Mouse (Mus musculus) midbrain, embryonic 14.5 days (tissue): ENCODE results near the gene Ptgir. TPM values are rescaled to one million over a fixed set of nuclear protein-coding genes. Genes with fewer than 3 reads are reported as not detected.

ENCODE experiments used
- ATAC-seq: fragments of 200-750 bp; cut with Nextera tagmentation; 2 replicates; pipeline ENCODE4 v1.8.0; 2017; ENCODE audit warnings: moderate number of reproducible peaks, moderate library complexity; ENCODE audit not compliant: low FRiP score, low TSS enrichment
- DNase-seq: peaks from one replicate; pipeline ENCODE4 v3.0.0-alpha.2; 2015
- H3K27ac ChIP-seq: fragments of 300-500 bp; sonication (generic); replicated peaks from 2 replicates; pipeline ENCODE4 v1.5.1; 2014; ENCODE audit warnings: mild to moderate bottlenecking, low read depth, low read length, moderate library complexity
- H3K27me3 ChIP-seq: fragments of 300-500 bp; sonication (generic); 2 replicates; pipeline ENCODE4 v1.6.1; 2014; ENCODE audit warnings: low read length, control low read depth, mixed read lengths; ENCODE audit not compliant: control insufficient read depth, insufficient read depth
- H3K36me3 ChIP-seq: fragments of 300-500 bp; sonication (generic); 2 replicates; pipeline ENCODE4 v1.6.1; 2014; ENCODE audit warnings: low read length, control low read depth; ENCODE audit not compliant: control insufficient read depth, insufficient read depth
- H3K4me1 ChIP-seq: fragments of 300-500 bp; sonication (generic); 2 replicates; pipeline ENCODE4 v1.6.1; 2014; ENCODE audit warnings: mild to moderate bottlenecking, antibody characterized with exemption, low read length, control low read depth; ENCODE audit not compliant: control insufficient read depth, insufficient read depth
- H3K4me2 ChIP-seq: fragments of 300-500 bp; sonication (generic); 2 replicates; pipeline ENCODE4 v1.6.1; 2014; ENCODE audit warnings: mild to moderate bottlenecking, low read length, moderate library complexity
- H3K4me3 ChIP-seq: fragments of 300-500 bp; sonication (generic); replicated peaks from 2 replicates; pipeline ENCODE4 v1.5.1; 2014; ENCODE audit warnings: low read depth, low read length
- H3K9ac ChIP-seq: fragments of 300-500 bp; sonication (generic); replicated peaks from 2 replicates; pipeline ENCODE4 v1.6.1; 2014; ENCODE audit warnings: mild to moderate bottlenecking, low read length, moderate library complexity
- H3K9me3 ChIP-seq: fragments of 300-500 bp; sonication (generic); 2 replicates; pipeline ENCODE4 v1.6.1; 2016; ENCODE audit warnings: low read length, control low read depth, mixed read lengths; ENCODE audit not compliant: control insufficient read depth
- WGBS: fragments of 180-500 bp; shearing (Covaris S2); extraction: QIAGEN DNeasy Blood & Tissue Kit; methylation state at CpG from one replicate; pipeline ENCODE4 v1.1.7; 2014; 5-methylcytosine and 5-hydroxymethylcytosine counted together
- polyA plus RNA-seq: library from polyadenylated mRNA; unstranded; fragments of >200 nt; fragmentation: Nextera tagmentation; extraction: Ambion mirVana; gene quantifications from 2 replicates; pipeline ENCODE4 v1.2.1, GENCODE M21; 2014

Gene Ptgir
- polyA plus RNA-seq, 1 experiment from 2014 or later: 0.16 TPM

DNA sequence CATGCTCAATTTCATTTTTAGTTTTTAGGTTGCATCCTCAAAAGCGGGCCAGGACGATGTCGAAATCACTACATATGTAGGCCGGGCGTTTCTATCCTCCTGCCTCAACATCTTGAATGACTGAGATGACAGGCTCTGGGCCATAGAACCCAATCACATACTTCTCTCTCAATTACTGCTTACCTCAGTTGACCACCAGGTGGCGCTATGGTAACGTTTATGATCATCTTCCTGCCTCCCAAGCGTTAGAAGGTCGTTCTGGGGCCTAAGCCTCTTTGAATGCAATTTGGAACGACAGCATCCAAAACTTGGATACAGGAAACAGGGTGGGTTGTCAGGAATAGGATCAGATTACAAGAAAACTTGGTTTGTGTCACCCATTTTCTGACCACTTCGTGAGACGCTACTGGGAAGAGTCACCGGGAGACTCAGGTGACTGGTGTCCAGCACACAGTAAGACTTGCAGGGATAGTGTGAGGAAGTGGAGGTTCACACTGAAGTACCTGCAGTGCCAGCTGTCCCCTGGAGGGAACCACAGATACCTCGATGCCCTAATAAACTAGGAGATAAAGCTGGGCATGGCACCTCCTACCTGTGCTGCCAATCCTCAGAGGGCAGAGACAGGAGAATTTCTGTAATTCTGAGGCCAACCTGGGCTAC, 25.8 kb downstream of the Ptgir start:
- H3K27me3 ChIP-seq: no peaks in the 10 kb centered on the region
- H3K27ac ChIP-seq: peak overlapping the region; percentile 76
- H3K9ac ChIP-seq: no peak overlapping the region
- no peak overlapping the region for H3K4me3 ChIP-seq
- H3K36me3 ChIP-seq: no peaks in the 10 kb centered on the region
- H3K4me2 ChIP-seq: no peak overlapping the region
- peaks cover 14% of the 10 kb centered on the region for H3K4me1 ChIP-seq
- ATAC-seq (peak; percentile 70), DNase-seq (peak; percentile 96)
- no peaks in the 10 kb centered on the region for H3K9me3 ChIP-seq
- WGBS: 18% methylated on average over 14 of the region's 14 CpGs

DNA sequence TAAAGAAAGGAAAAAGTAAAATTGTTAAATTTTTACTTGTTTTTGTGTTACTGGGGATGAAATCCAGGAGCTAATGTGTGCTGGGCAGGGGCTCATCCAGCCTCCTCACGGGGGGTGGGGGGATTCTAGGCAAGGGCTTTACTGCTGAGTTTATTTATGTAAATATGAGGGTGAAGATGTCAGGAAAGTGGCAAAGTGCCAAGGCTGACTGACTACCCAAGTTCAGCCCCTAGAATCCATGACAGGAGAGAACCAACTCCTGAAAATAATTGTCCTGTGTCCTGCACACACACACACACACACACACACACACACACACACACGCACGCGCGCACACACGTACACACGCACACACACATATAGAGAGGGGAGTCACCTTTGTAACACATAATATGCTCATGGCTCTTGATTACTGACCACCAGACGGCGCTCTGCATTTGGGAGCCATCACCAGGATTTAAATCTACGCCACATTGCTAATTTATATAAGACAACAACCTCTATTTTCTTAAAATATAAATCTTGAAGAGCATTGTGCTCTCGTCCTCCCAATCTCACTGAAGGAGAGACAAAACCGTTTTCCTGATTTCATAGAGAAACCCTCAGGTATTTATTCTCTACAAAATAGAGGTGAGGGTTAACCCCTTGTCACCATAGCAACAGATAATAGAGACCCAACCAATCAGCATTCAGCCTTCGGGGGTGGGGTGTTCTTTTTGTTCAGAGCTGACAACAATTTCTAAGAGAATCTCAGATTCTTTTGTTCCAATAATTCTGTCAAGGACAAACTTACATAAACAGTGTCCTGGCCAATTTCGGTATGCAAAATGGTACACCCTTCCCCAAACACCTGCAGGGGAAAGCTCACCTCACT, 26.7 kb downstream of the Ptgir start:
- H3K4me3 ChIP-seq: no peak overlapping the region
- peak; percentile 70 for ATAC-seq
- H3K36me3 ChIP-seq: no peaks in the 10 kb centered on the region
- peak; percentile 91 for DNase-seq
- H3K9ac ChIP-seq: no peak overlapping the region; the same call in 1 of the 2 replicates
- H3K4me2 ChIP-seq: peak overlapping the region; percentile 15
- 31% methylated on average over 14 of the region's 14 CpGs for WGBS
- H3K27ac ChIP-seq: peak overlapping the region; percentile 76
- no peaks in the 10 kb centered on the region for H3K27me3 ChIP-seq
- H3K9me3 ChIP-seq: no peaks in the 10 kb centered on the region
- peaks cover 16% of the 10 kb centered on the region for H3K4me1 ChIP-seq

DNA sequence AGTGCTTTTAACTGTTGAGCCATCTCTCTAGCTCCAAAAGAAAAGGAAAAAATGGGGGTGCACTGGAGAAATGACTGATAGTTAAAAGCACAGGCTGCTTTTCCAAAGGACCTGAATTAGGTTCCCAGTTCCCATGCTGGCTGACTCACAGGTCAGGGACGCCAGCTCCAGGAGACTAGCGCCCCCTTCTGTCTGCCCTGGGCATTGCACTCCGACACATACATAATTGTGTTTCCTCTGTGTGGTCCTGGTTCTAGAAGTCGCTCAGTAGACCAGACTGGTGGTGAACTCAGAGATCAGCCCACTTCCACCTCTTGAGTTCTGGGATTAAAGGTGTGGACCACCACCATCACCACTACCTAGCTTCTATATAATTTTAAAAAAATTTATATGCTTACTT, 31.0 kb downstream of the Ptgir start:
- Histone ChIP-seq H3K36me3 (no peaks in the 10 kb centered on the region), H3K27ac (no peak overlapping the region), H3K4me2 (no peak overlapping the region), H3K4me1 (peaks cover 46% of the 10 kb centered on the region), H3K9ac (no peak overlapping the region), H3K4me3 (no peak overlapping the region), H3K9me3 (no peaks in the 10 kb centered on the region), H3K27me3 (no peaks in the 10 kb centered on the region)
- WGBS: 53% methylated on average over 4 of the region's 4 CpGs
- no peak for DNase-seq
- no peak for ATAC-seq

DNA sequence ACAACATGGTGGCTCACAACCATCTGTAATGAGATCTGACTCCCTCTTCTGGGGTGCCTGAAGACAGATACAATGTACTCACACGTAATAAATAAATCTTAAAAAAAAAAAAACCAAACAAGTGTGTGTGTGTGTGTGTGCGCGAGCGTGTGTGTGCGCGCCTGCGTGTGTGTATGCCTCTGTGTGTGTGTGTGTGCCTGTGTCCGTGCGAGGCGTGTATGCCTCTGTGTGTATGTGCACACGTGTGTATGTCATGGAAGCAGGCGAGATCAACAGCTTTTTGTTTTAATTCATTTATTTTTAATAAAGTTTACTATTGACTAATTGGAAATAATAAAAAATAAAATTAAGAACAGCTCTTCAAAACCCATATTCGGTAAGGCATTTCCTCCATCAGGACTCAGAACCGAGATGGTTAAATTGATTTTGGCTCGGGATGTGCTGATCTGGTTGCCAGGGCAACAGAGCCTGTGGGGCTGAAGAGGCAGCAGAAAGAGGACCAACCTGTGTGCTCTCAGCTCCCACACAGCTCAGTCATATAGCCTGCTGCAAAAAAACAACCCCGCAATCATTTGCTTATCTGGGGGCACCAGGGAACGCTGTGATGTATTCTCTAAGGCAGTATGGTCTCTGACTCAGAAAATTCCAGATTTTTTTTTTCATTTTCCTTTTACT, 32.0 kb downstream of the Ptgir start:
- no peaks in the 10 kb centered on the region for H3K27me3 ChIP-seq
- H3K4me1 ChIP-seq: peaks cover 49% of the 10 kb centered on the region
- peak; percentile 93 for DNase-seq
- H3K27ac ChIP-seq: peak overlapping the region; percentile 89
- H3K4me2 ChIP-seq: peak overlapping the region; percentile 43
- no peak overlapping the region for H3K4me3 ChIP-seq
- no peaks in the 10 kb centered on the region for H3K9me3 ChIP-seq
- H3K36me3 ChIP-seq: no peaks in the 10 kb centered on the region
- ATAC-seq: peak; percentile 90
- 58% methylated on average over 17 of the region's 17 CpGs for WGBS
- H3K9ac ChIP-seq: no peak overlapping the region; the same call in 1 of the 2 replicates

DNA sequence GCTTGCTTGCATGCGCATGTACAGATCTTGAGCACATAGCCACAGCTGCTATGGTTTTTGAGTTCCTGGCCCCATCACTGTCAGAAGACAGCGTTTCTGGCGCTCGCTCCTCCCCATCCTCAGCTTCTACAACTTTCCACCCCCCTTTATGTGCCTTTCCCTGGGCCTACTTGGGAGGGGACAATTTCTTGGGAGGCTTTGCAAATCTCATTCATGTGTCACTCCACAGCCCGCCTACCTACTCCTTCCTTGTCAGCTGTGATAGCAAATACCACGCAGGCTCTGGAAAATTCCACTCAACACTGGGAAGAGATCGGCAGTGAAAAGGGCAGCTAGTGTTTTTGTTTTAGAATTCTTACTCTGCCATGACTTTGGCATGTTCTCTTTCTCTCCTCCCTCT, 34.0 kb downstream of the Ptgir start:
- no peak for ATAC-seq
- no peak overlapping the region for H3K4me2 ChIP-seq
- no peaks in the 10 kb centered on the region for H3K36me3 ChIP-seq
- peak overlapping the region; percentile 77 for H3K27ac ChIP-seq
- H3K4me1 ChIP-seq: peaks cover 56% of the 10 kb centered on the region
- WGBS: 39% methylated on average over 7 of the region's 7 CpGs
- H3K9ac ChIP-seq: no peak overlapping the region; the same call in 1 of the 2 replicates
- peak; percentile 26 for DNase-seq
- no peaks in the 10 kb centered on the region for H3K27me3 ChIP-seq
- H3K9me3 ChIP-seq: no peaks in the 10 kb centered on the region
- no peak overlapping the region for H3K4me3 ChIP-seq

DNA sequence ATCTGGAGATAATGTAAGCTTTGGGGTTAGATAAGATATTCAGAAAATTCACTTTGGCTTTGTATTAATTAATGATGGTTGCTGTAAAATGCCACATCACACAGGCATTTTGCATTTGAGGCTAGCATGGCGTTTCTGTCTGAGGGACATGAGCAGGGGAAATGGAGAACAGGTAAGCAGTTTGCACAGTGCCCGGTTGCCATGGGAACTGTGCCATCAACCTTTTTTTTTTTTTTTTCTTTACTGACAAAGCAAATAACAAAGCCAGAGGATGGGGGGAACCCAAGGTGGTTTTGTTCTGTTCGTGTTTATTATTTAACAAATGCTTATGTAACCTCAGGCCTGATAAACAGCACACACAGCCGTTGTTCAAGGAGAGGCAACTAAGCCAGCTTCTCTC, 36.6 kb downstream of the Ptgir start:
- H3K27ac ChIP-seq: peak overlapping the region; percentile 97
- H3K9ac ChIP-seq: no peak overlapping the region
- no peak overlapping the region for H3K4me3 ChIP-seq
- 0 out of 2 replicates have a peak overlapping the region, but pooled peaks have one; percentile 17 for H3K4me2 ChIP-seq
- DNase-seq (peak; percentile 83), ATAC-seq (no peak)
- peaks cover 75% of the 10 kb centered on the region for H3K4me1 ChIP-seq
- H3K27me3 ChIP-seq: no peaks in the 10 kb centered on the region
- H3K36me3 ChIP-seq: no peaks in the 10 kb centered on the region; the same call in 1 of the 2 replicates
- WGBS: 30% methylated on average over 4 of the region's 4 CpGs
- no peaks in the 10 kb centered on the region for H3K9me3 ChIP-seq

DNA sequence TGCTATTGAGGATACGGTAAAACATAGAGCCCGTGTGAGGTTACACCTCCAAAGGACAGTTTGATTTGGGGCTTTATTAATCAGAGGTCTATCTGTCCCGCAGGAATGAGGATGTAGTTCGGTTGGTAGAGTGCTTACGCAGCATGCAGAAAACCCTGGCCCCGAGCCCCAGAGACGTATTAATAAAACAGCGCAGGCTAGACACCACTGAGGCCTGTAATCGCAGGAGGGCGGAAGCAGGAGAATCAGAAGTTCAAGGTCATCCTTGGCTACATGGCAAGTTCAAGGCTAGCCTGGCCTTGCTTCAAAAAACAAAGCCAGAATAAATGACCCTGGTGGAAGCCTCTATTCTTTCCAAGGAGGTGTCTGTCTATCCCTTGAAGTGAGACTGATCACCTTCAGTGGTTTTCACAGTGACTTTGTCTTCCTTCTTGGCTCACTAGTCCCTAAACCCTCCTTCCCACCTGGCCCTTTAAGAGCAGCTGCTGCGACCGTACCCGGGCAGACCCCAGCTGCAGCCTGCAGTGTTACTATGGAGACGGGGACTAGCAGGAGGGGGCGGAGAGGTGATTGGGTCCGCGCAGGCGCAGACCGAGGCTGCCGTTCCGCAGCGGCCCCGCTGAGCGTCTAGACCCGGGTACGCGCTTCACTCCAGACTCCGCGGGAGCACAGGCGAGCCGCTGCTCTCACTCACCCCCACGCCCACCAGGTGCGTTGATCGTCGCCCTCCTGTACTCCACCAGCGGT, 37.9 kb downstream of the Ptgir start, which contains the start of gene Pnmal2:
Pnmal2 (plus strand) TSS at position 622 of the 747 bp plus-strand sequence.
- peaks cover 8% of the 10 kb centered on the region for H3K36me3 ChIP-seq
- no peaks in the 10 kb centered on the region for H3K9me3 ChIP-seq
- peak within 1 kb of the TSS; percentile 96 for H3K4me2 ChIP-seq
- peak; percentile 97 for DNase-seq
- H3K27ac ChIP-seq: peak within 1 kb of the TSS; percentile 97
- no peaks in the 10 kb centered on the region for H3K27me3 ChIP-seq
- ATAC-seq: peak; percentile 90
- peaks cover 77% of the 10 kb centered on the region for H3K4me1 ChIP-seq
- peak within 1 kb of the TSS; percentile 80 for H3K4me3 ChIP-seq
- 11% methylated on average over 36 of the region's 36 CpGs for WGBS
- H3K9ac ChIP-seq: peak within 1 kb of the TSS; percentile 94

DNA sequence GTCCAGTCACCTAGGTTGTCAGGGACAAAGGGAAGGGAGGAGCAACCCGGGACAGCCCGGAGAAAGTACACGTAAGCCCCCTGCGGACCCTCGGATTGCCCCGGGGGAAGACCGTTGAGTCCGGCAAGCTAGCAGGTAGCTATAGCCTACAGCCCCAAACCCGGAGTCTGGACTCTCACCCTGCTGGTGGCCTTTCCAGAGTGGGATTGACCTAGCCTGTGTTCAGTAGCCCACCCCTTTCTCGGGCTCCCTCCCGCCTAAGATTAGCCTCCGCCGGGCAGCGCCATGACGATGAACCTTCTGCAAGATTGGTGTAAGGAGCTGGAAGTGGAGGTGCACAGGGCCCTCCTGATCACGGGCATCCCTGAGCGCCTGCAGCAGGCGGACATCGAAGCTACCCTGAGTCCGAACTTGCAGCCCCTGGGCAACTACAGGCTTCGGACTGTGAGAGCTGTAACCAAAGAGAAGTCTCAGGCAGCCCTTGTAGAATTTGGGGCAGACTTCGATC, 38.6 kb downstream of the Ptgir start:
- Histone ChIP-seq H3K9ac (peak overlapping the region; percentile 94), H3K27me3 (no peaks in the 10 kb centered on the region), H3K27ac (peak overlapping the region; percentile 97), H3K4me3 (peak overlapping the region; percentile 80), H3K4me2 (peak overlapping the region; percentile 96), H3K4me1 (peaks cover 81% of the 10 kb centered on the region), H3K9me3 (no peaks in the 10 kb centered on the region), H3K36me3 (peaks cover 11% of the 10 kb centered on the region)
- ATAC-seq: no peak; the same call in 1 of the 2 replicates
- no peak for DNase-seq
- WGBS: under 1% methylated on average over 22 of the region's 22 CpGs
